ENCODE assay signal across 8 mouse cellular contexts in genomic region chr7:35579849-35580248, GRCm38 (mm10). TPM values are rescaled to one million over a fixed set of nuclear protein-coding genes. Genes with fewer than 3 reads are reported as not detected.
A peak's percentile ranks its signal among the peaks of the same experiment; 100 is the strongest.
DNase-seq lines count a peak whose midpoint lies in the region; ATAC-seq and TF ChIP-seq lines count a peak whose summit lies in the region.

No protein-coding gene starts in this region.

- 26% methylated on average over 4 of the region's 4 CpGs for WGBS in hindbrain, embryonic 11.5 days
- 27% methylated on average over 4 of the region's 4 CpGs for WGBS in hindbrain, embryonic 14.5 days
- 29% methylated on average over 4 of the region's 4 CpGs for WGBS in embryonic facial prominence, embryonic 11.5 days

- peaks cover 23% of the 10 kb centered on the region for H3K27me3 ChIP-seq in hindbrain, embryonic 11.5 days (ENCODE audit: control insufficient read depth, insufficient read depth, low read length)
- peaks cover 27% of the 10 kb centered on the region for H3K27me3 ChIP-seq in hindbrain, embryonic 14.5 days (ENCODE audit: control insufficient read depth, insufficient read depth, low read length)
- H3K27me3 ChIP-seq in MEL (ENCODE audit: control insufficient read depth in 1 of 2, insufficient read depth in 2 of 2, low read length in 2 of 2), result peaks cover 2% of the 10 kb centered on the region in 2 experiments; a peak in 1 of 4 replicates
- H3K27me3 ChIP-seq in embryonic facial prominence, embryonic 11.5 days (ENCODE audit: control insufficient read depth, insufficient read depth, low read length), result peaks cover 18% of the 10 kb centered on the region

- DNase-seq in hindbrain, embryonic 11.5 days (ENCODE audit: low spot score), result peak; percentile 67
- DNase-seq in hindbrain, embryonic 14.5 days (ENCODE audit: low spot score), result no peak
- DNase-seq in CD4-positive helper T cell, adult 2 months (ENCODE audit: low read depth, low spot score), result peak; percentile 61
- DNase-seq in MEL (ENCODE audit: low read depth, low spot score), result peak; percentile 88
- DNase-seq in embryonic facial prominence, embryonic 11.5 days (ENCODE audit: low spot score), result peak; percentile 72
- peak; percentile 58 for DNase-seq in lung, postnatal 36 days
- DNase-seq in frontal cortex, adult 2 months (ENCODE audit: extremely low spot score in 1 of 2, low spot score in 1 of 2), result no peak
- DNase-seq in gastrocnemius, adult 8-10 months (ENCODE audit: low spot score in 2 of 2), result no peak

- H3K4me3 ChIP-seq in hindbrain, embryonic 11.5 days (ENCODE audit: low read depth, low read length), result no peak overlapping the region
- no peak overlapping the region for H3K4me3 ChIP-seq in hindbrain, embryonic 14.5 days (replicated peaks; ENCODE audit: low read length)
- no peak overlapping the region for H3K4me3 ChIP-seq in MEL (ENCODE audit: control insufficient read depth in 1 of 2, insufficient read depth in 1 of 2, low read depth in 2 of 2, low read length in 2 of 2)
- H3K4me3 ChIP-seq in embryonic facial prominence, embryonic 11.5 days (ENCODE audit: low read depth, low read length), result no peak overlapping the region

- no peaks in the 10 kb centered on the region for H3K9me3 ChIP-seq in hindbrain, embryonic 11.5 days (ENCODE audit: control insufficient read depth, low read length)
- no peaks in the 10 kb centered on the region for H3K9me3 ChIP-seq in hindbrain, embryonic 14.5 days (ENCODE audit: control insufficient read depth, low read length)
- H3K9me3 ChIP-seq in MEL (replicated peaks; ENCODE audit: insufficient read depth, low read length), result no peaks in the 10 kb centered on the region
- no peaks in the 10 kb centered on the region for H3K9me3 ChIP-seq in embryonic facial prominence, embryonic 11.5 days (replicated peaks; ENCODE audit: control insufficient read depth, low read length)

- no peak for TF ChIP-seq POLR2A in MEL (IDR thresholded peaks at IDR 0.05; ENCODE audit: control insufficient read depth in 1 of 2, insufficient read depth in 1 of 2, low read depth in 1 of 2, low read length in 2 of 2, poor library complexity in 1 of 2)

- TF ChIP-seq RAD21 in MEL (IDR thresholded peaks at IDR 0.05; ENCODE audit: low read depth, low read length), result peak; percentile 72

- TF ChIP-seq CTCF in MEL (IDR thresholded peaks at IDR 0.05 in 2 of 3, conservative IDR thresholded peaks at IDR 0.05 in 1 of 3; ENCODE audit: control insufficient read depth in 1 of 3, insufficient read depth in 1 of 3, low read depth in 2 of 3, low read length in 3 of 3, poor library complexity in 1 of 3, severe bottlenecking in 1 of 3), result peak; percentile 86 to 94 (median 92)

- H3K27ac ChIP-seq in hindbrain, embryonic 11.5 days (ENCODE audit: low read depth, low read length), result no peak overlapping the region
- H3K27ac ChIP-seq in hindbrain, embryonic 14.5 days, result no peak overlapping the region
- no peak overlapping the region for H3K27ac ChIP-seq in MEL (ENCODE audit: control insufficient read depth, low read depth, low read length)
- no peak overlapping the region for H3K27ac ChIP-seq in embryonic facial prominence, embryonic 11.5 days (replicated peaks; ENCODE audit: low read depth, low read length)

- H3K79me2 ChIP-seq in MEL (ENCODE audit: control insufficient read depth, insufficient read depth, low read length, poor library complexity), result no peaks in the 10 kb centered on the region

- H3K4me1 ChIP-seq in hindbrain, embryonic 11.5 days (replicated peaks; ENCODE audit: control insufficient read depth, insufficient read depth, low read length), result no peaks in the 10 kb centered on the region
- peaks cover 6% of the 10 kb centered on the region; the same call in 1 of the 2 replicates for H3K4me1 ChIP-seq in hindbrain, embryonic 14.5 days (replicated peaks; ENCODE audit: control insufficient read depth, insufficient read depth, low read length)
- H3K4me1 ChIP-seq in MEL (ENCODE audit: control insufficient read depth in 1 of 2, insufficient read depth in 2 of 2, low read length in 2 of 2), result no peaks in the 10 kb centered on the region
- peaks cover 3% of the 10 kb centered on the region; the same call in 1 of the 2 replicates for H3K4me1 ChIP-seq in embryonic facial prominence, embryonic 11.5 days (ENCODE audit: control insufficient read depth, insufficient read depth, low read length)

- TF ChIP-seq EP300 in MEL (IDR thresholded peaks at IDR 0.05; ENCODE audit: low read depth in 1 of 2, low read length in 2 of 2), result 0 out of 4 replicates have a peak, but pooled peaks of 1 of the 2 experiments have one; percentile 21

- no peak overlapping the region for H3K4me2 ChIP-seq in hindbrain, embryonic 11.5 days (replicated peaks; ENCODE audit: low read depth, low read length)
- no peak overlapping the region for H3K4me2 ChIP-seq in hindbrain, embryonic 14.5 days (replicated peaks)
- no peak overlapping the region for H3K4me2 ChIP-seq in embryonic facial prominence, embryonic 11.5 days (ENCODE audit: low read depth, low read length)

- no peak for ATAC-seq in hindbrain, embryonic 11.5 days (ENCODE audit: low FRiP score)
- no peak for ATAC-seq in hindbrain, embryonic 14.5 days (ENCODE audit: low FRiP score)
- no peak for ATAC-seq in embryonic facial prominence, embryonic 11.5 days (replicated peaks; ENCODE audit: insufficient number of reproducible peaks, low FRiP score, low TSS enrichment, low read depth)

- no peak overlapping the region for H3K9ac ChIP-seq in hindbrain, embryonic 11.5 days (ENCODE audit: low read depth, low read length)
- H3K9ac ChIP-seq in hindbrain, embryonic 14.5 days, result no peak overlapping the region
- no peak overlapping the region for H3K9ac ChIP-seq in MEL (ENCODE audit: control insufficient read depth, low read depth, low read length, poor library complexity, severe bottlenecking)
- no peak overlapping the region for H3K9ac ChIP-seq in embryonic facial prominence, embryonic 11.5 days (replicated peaks; ENCODE audit: low read length)

- H3K36me3 ChIP-seq in hindbrain, embryonic 11.5 days (ENCODE audit: control insufficient read depth, insufficient read depth, low read length), result no peaks in the 10 kb centered on the region
- no peaks in the 10 kb centered on the region for H3K36me3 ChIP-seq in hindbrain, embryonic 14.5 days (replicated peaks; ENCODE audit: control insufficient read depth, insufficient read depth)
- no peaks in the 10 kb centered on the region; a peak in 1 of 4 replicates for H3K36me3 ChIP-seq in MEL (ENCODE audit: control insufficient read depth in 1 of 2, insufficient read depth in 2 of 2, low read length in 2 of 2)
- H3K36me3 ChIP-seq in embryonic facial prominence, embryonic 11.5 days (replicated peaks; ENCODE audit: control insufficient read depth, insufficient read depth, low read depth, low read length), result no peaks in the 10 kb centered on the region

TF ChIP-seq in MEL, 35 proteins besides CTCF, POLR2A, EP300 and RAD21 (continues in another document):
- TF ChIP-seq RCOR1 (IDR thresholded peaks at IDR 0.05; ENCODE audit: low read depth, low read length), result 0 out of 2 replicates have a peak, but pooled peaks have one; percentile 7
- no peak for TF ChIP-seq ZKSCAN1 (IDR thresholded peaks at IDR 0.05; ENCODE audit: low read depth, low read length)
- no peak for TF ChIP-seq MAFK (IDR thresholded peaks at IDR 0.05; ENCODE audit: borderline replicate concordance, low read depth, low read length)
- TF ChIP-seq TCF12 (IDR thresholded peaks at IDR 0.05; ENCODE audit: low read depth, low read length), result no peak

RNA-seq across cellular contexts. Expression of gene Rgs9bp, which starts 5.5 kb away (rescaled TPM):
- 0.03 and 0.24 TPM in 2 replicates for polyA plus RNA-seq in hindbrain, embryonic 11.5 days (2014; fragmentation: Nextera tagmentation; extraction: Ambion mirVana)
- 0.04 and 0.17 TPM in 2 replicates for polyA plus RNA-seq in hindbrain, embryonic 14.5 days (2014; fragmentation: Nextera tagmentation; extraction: Ambion mirVana)
- 0.10 and 0.12 TPM in 2 replicates for total RNA-seq in MEL (2012; rRNA removed)
- under 1 TPM in 1 of 2 experiments, not detected in 1; 0.43 TPM for polyA plus RNA-seq in MEL (2012; ENCODE audit: insufficient read depth in 1 of 2, insufficient read length in 2 of 2, low read depth in 1 of 2, low replicate concordance in 2 of 2, missing spikeins in 1 of 2)
- polyA plus RNA-seq in embryonic facial prominence, embryonic 11.5 days (2014; fragmentation: Nextera tagmentation; extraction: Ambion mirVana), result 0.07 and 0.14 TPM in 2 replicates
- polyA plus RNA-seq in frontal cortex, adult 2 months (2012; rRNA removed), result 0.16 and 0.19 TPM in 2 replicates
- under 1 TPM in 2 of 4 experiments, not detected in 2; 0.04 to 0.10 TPM for total RNA-seq in gastrocnemius, adult 8-10 months (2022)

RNA-seq across cellular contexts. Expression of gene Ankrd27, which starts 6.2 kb away (rescaled TPM):
- polyA plus RNA-seq in hindbrain, embryonic 11.5 days (2014; fragmentation: Nextera tagmentation; extraction: Ambion mirVana), result 24.3 and 27.2 TPM in 2 replicates
- polyA plus RNA-seq in hindbrain, embryonic 14.5 days (2014; fragmentation: Nextera tagmentation; extraction: Ambion mirVana), result 18.7 and 21.6 TPM in 2 replicates
- 74.2 and 74.9 TPM in 2 replicates for total RNA-seq in MEL (2012; rRNA removed)
- polyA plus RNA-seq in MEL (2012; ENCODE audit: insufficient read depth in 1 of 2, insufficient read length in 2 of 2, low read depth in 1 of 2, low replicate concordance in 2 of 2, missing spikeins in 1 of 2), result 100 to 1,000 TPM in 1 of 2 experiments, 10 to 100 TPM in 1; 49.0 to 103 TPM
- 31.5 and 36.4 TPM in 2 replicates for polyA plus RNA-seq in embryonic facial prominence, embryonic 11.5 days (2014; fragmentation: Nextera tagmentation; extraction: Ambion mirVana)
- polyA plus RNA-seq in frontal cortex, adult 2 months (2012; rRNA removed), result 30.1 and 30.6 TPM in 2 replicates
- 10 to 100 TPM in 3 of 4 experiments, 1 to 10 TPM in 1; 9.6 to 12.4 (median 10.4) TPM for total RNA-seq in gastrocnemius, adult 8-10 months (2022)

RNA-seq across cellular contexts. Expression of gene Nudt19, which starts 23.7 kb away (rescaled TPM):
- 41.4 and 44.6 TPM in 2 replicates for polyA plus RNA-seq in hindbrain, embryonic 11.5 days (2014; fragmentation: Nextera tagmentation; extraction: Ambion mirVana)
- polyA plus RNA-seq in hindbrain, embryonic 14.5 days (2014; fragmentation: Nextera tagmentation; extraction: Ambion mirVana), result 116 and 121 TPM in 2 replicates
- total RNA-seq in MEL (2012; rRNA removed), result 83.2 and 89.1 TPM in 2 replicates
- polyA plus RNA-seq in MEL (2012; ENCODE audit: insufficient read depth in 1 of 2, insufficient read length in 2 of 2, low read depth in 1 of 2, low replicate concordance in 2 of 2, missing spikeins in 1 of 2), result 100 to 1,000 TPM in 1 of 2 experiments, 10 to 100 TPM in 1; 67.6 to 631 TPM
- polyA plus RNA-seq in embryonic facial prominence, embryonic 11.5 days (2014; fragmentation: Nextera tagmentation; extraction: Ambion mirVana), result 49.1 TPM in 2 replicates
- 129 and 140 TPM in 2 replicates for polyA plus RNA-seq in frontal cortex, adult 2 months (2012; rRNA removed)
- 10 to 100 TPM; 49.2 to 61.5 (median 56.2) TPM for total RNA-seq in gastrocnemius, adult 8-10 months (2022)

RNA-seq across cellular contexts. Expression of gene Tdrd12, which starts 42.3 kb away (rescaled TPM):
- 0.32 and 0.36 TPM in 2 replicates for polyA plus RNA-seq in hindbrain, embryonic 11.5 days (2014; fragmentation: Nextera tagmentation; extraction: Ambion mirVana)
- polyA plus RNA-seq in hindbrain, embryonic 14.5 days (2014; fragmentation: Nextera tagmentation; extraction: Ambion mirVana), result 0.53 and 0.59 TPM in 2 replicates
- total RNA-seq in MEL (2012; rRNA removed), result 0.26 and 0.50 TPM in 2 replicates
- polyA plus RNA-seq in MEL (2012; ENCODE audit: insufficient read depth in 1 of 2, insufficient read length in 2 of 2, low read depth in 1 of 2, low replicate concordance in 2 of 2, missing spikeins in 1 of 2), result under 1 TPM in 1 of 2 experiments, not detected in 1; 0.25 TPM
- polyA plus RNA-seq in embryonic facial prominence, embryonic 11.5 days (2014; fragmentation: Nextera tagmentation; extraction: Ambion mirVana), result 0.48 TPM in 1 of 2 replicates, not detected in the other
- polyA plus RNA-seq in frontal cortex, adult 2 months (2012; rRNA removed), result 0.36 and 0.38 TPM in 2 replicates
- total RNA-seq in gastrocnemius, adult 8-10 months (2022), result not detected

Comparison
In these comparisons a context has a peak if more than half of its experiments do, and no peak if none do; other contexts are left out.
1. DNase-seq: peak in hindbrain, embryonic 11.5 days (single experiment), CD4-positive helper T cell, adult 2 months (single experiment), MEL (single experiment), embryonic facial prominence, embryonic 11.5 days (single experiment) and lung, postnatal 36 days (single experiment); none in hindbrain, embryonic 14.5 days (single experiment), frontal cortex, adult 2 months (0 of 2) and gastrocnemius, adult 8-10 months (0 of 2).